Mouse (Mus musculus) CH12.LX (cell line): ENCODE measurements at regions not wholly inside any gene's neighbourhood (a gene's known extent, or its start where the extent isn't known, plus 50 kb on each side); places are given as distances from the start of the nearest gene placed in this dataset.

Experiments used
- DNase-seq: peaks from one replicate; pipeline ENCODE4 v3.0.0-alpha.2; 2013; ENCODE audit errors: extremely low read depth
- H3K27ac ChIP-seq: 2 replicates; pipeline ENCODE4 v1.5.1; 2012; ENCODE audit warnings: low read depth, mild to moderate bottlenecking, control low read depth, moderate library complexity; ENCODE audit not compliant: insufficient read depth
- H3K27me3 ChIP-seq: replicated peaks from 2 replicates; pipeline ENCODE3; 2012; ENCODE audit warnings: inconsistent platforms
- H3K36me3 ChIP-seq, 2 experiments: replicated peaks in 1 of 2; 2 replicates each; pipeline versions ENCODE3 to v1.6.1; 2012; ENCODE audit warnings: inconsistent platforms in 1 of 2, low read length in 1 of 2, mild to moderate bottlenecking in 1 of 2, mixed read lengths in 1 of 2, moderate library complexity in 1 of 2; ENCODE audit not compliant: control insufficient read depth in 1 of 2, insufficient read depth in 1 of 2
- H3K4me1 ChIP-seq, 2 experiments: 2 replicates each; pipeline ENCODE4 v1.6.1; 2012; ENCODE audit warnings: inconsistent platforms in 1 of 2, moderate library complexity in 1 of 2; ENCODE audit not compliant: insufficient read depth in 2 of 2, control insufficient read depth in 1 of 2
- H3K4me2 ChIP-seq: 2 replicates; pipeline ENCODE4 v1.6.1; 2012; ENCODE audit warnings: low read depth, mild to moderate bottlenecking, control low read depth; ENCODE audit not compliant: poor library complexity, insufficient read depth, severe bottlenecking
- H3K4me3 ChIP-seq, 3 experiments: fragments of 150-350 bp in 1 of 3; sonication (generic) in 1 of 3; replicated peaks in 1 of 3; 2 replicates each; pipeline versions ENCODE3 to v1.5.1; 2011 to 2012; ENCODE audit warnings: low read depth in 2 of 3, low read length in 2 of 3, mild to moderate bottlenecking in 2 of 3, moderate library complexity in 2 of 3, control low read depth in 1 of 3, improper control_type of control experiment in 1 of 3, inconsistent platforms in 1 of 3, mixed read lengths in 1 of 3; ENCODE audit not compliant: poor library complexity in 1 of 3
- H3K79me2 ChIP-seq: replicated peaks from 2 replicates; pipeline ENCODE4 v1.6.1; 2012; ENCODE audit warnings: mild to moderate bottlenecking, moderate library complexity; ENCODE audit not compliant: control insufficient read depth, poor library complexity, insufficient read depth, severe bottlenecking; ENCODE audit errors: extremely low read depth
- H3K9ac ChIP-seq: 2 replicates; pipeline ENCODE4 v1.6.1; 2012; ENCODE audit warnings: low read depth, mild to moderate bottlenecking, control low read depth, moderate library complexity; ENCODE audit not compliant: insufficient read depth
- H3K9me3 ChIP-seq: replicated peaks from 2 replicates; pipeline ENCODE3; 2012; ENCODE audit warnings: low read length, inconsistent platforms, mixed read lengths
- BHLHE40 ChIP-seq: IDR thresholded peaks from 2 replicates; pipeline ENCODE4 v1.6.1; 2011; ENCODE audit warnings: mild to moderate bottlenecking, low read depth, low read length, improper control_type of control experiment
- CHD1 ChIP-seq: IDR thresholded peaks from 2 replicates; pipeline ENCODE4 v1.6.1; 2012; ENCODE audit warnings: low read depth, low read length, improper control_type of control experiment, inconsistent platforms
- CHD2 ChIP-seq: IDR thresholded peaks from 2 replicates; pipeline ENCODE4 v1.6.1; 2011; ENCODE audit warnings: low read length, improper control_type of control experiment
- CTCF ChIP-seq, 2 experiments: IDR thresholded peaks in 1 of 2; conservative IDR thresholded peaks in 1 of 2; 2 replicates each; pipeline ENCODE4 v1.5.1; 2011 to 2012; ENCODE audit warnings: low read depth in 2 of 2, low read length in 2 of 2, improper control_type of control experiment in 1 of 2, inconsistent platforms in 1 of 2, mild to moderate bottlenecking in 1 of 2, moderate library complexity in 1 of 2
- E2F4 ChIP-seq: IDR thresholded peaks from 2 replicates; pipeline ENCODE4 v1.6.1; 2011; ENCODE audit warnings: low read depth, low read length, improper control_type of control experiment; ENCODE audit not compliant: insufficient replicate concordance
- ETS1 ChIP-seq: conservative IDR thresholded peaks from 2 replicates; pipeline ENCODE4 v1.6.1; 2012; ENCODE audit warnings: low read depth, mild to moderate bottlenecking, inconsistent platforms, low read length, improper control_type of control experiment, moderate library complexity
- GABPA ChIP-seq: IDR thresholded peaks from 2 replicates; pipeline ENCODE4 v1.6.1; 2012; ENCODE audit warnings: low read depth, low read length, improper control_type of control experiment, inconsistent platforms; ENCODE audit not compliant: insufficient replicate concordance
- HCFC1 ChIP-seq: IDR thresholded peaks from 2 replicates; pipeline ENCODE4 v1.6.1; 2012; ENCODE audit warnings: low read depth, mild to moderate bottlenecking, inconsistent platforms, low read length, improper control_type of control experiment
- JUND ChIP-seq: conservative IDR thresholded peaks from 2 replicates; pipeline ENCODE4 v1.6.1; 2011; ENCODE audit warnings: low read depth, low read length, improper control_type of control experiment
- KAT2A ChIP-seq: IDR thresholded peaks from 2 replicates; pipeline ENCODE4 v1.6.1; 2012; ENCODE audit warnings: low read length, improper control_type of control experiment, inconsistent platforms; ENCODE audit not compliant: insufficient replicate concordance
- MAFK ChIP-seq: IDR thresholded peaks from 2 replicates; pipeline ENCODE4 v1.6.1; 2011; ENCODE audit warnings: low read length, improper control_type of control experiment; ENCODE audit not compliant: insufficient replicate concordance
- MAX ChIP-seq: IDR thresholded peaks from 2 replicates; pipeline ENCODE4 v1.6.1; 2011; ENCODE audit warnings: low read length, improper control_type of control experiment
- MAZ ChIP-seq: IDR thresholded peaks from 2 replicates; pipeline ENCODE4 v1.6.1; 2012; ENCODE audit warnings: low read depth, mild to moderate bottlenecking, inconsistent platforms, low read length, improper control_type of control experiment, moderate library complexity
- MEF2A ChIP-seq: IDR thresholded peaks from 2 replicates; pipeline ENCODE4 v1.6.1; 2014; ENCODE audit warnings: low read depth, mild to moderate bottlenecking, inconsistent platforms, low read length, improper control_type of control experiment, borderline replicate concordance
- MYC ChIP-seq: IDR thresholded peaks from 2 replicates; pipeline ENCODE4 v1.6.1; 2011; ENCODE audit warnings: low read depth, mild to moderate bottlenecking, improper control_type of control experiment, low read length
- PAX5 ChIP-seq: IDR thresholded peaks from 2 replicates; pipeline ENCODE4 v1.6.1; 2012; ENCODE audit warnings: low read length, inconsistent platforms, mixed read lengths
- POLR2A ChIP-seq: IDR thresholded peaks from 2 replicates; pipeline ENCODE4 v1.6.1; 2011; ENCODE audit warnings: low read depth, mild to moderate bottlenecking, improper control_type of control experiment, low read length
- RCOR1 ChIP-seq: conservative IDR thresholded peaks from 2 replicates; pipeline ENCODE4 v1.6.1; 2012; ENCODE audit warnings: low read depth, mild to moderate bottlenecking, inconsistent platforms, low read length, improper control_type of control experiment
- SIN3A ChIP-seq: IDR thresholded peaks from 2 replicates; pipeline ENCODE4 v1.6.1; 2012; ENCODE audit warnings: low read length, improper control_type of control experiment, inconsistent platforms
- SMC3 ChIP-seq: IDR thresholded peaks from 2 replicates; pipeline ENCODE4 v1.6.1; 2011; ENCODE audit warnings: low read depth, low read length, improper control_type of control experiment
- TBP ChIP-seq: conservative IDR thresholded peaks from 2 replicates; pipeline ENCODE4 v1.6.1; 2011; ENCODE audit warnings: low read depth, low read length, improper control_type of control experiment
- TCF12 ChIP-seq: IDR thresholded peaks from 2 replicates; pipeline ENCODE4 v1.6.1; 2014; ENCODE audit warnings: low read depth, mild to moderate bottlenecking, inconsistent platforms, low read length, improper control_type of control experiment
- UBTF ChIP-seq: IDR thresholded peaks from 2 replicates; pipeline ENCODE4 v1.6.1; 2012; ENCODE audit warnings: low read depth, mild to moderate bottlenecking, inconsistent platforms, low read length, improper control_type of control experiment, moderate library complexity
- USF1 ChIP-seq: IDR thresholded peaks from 2 replicates; pipeline ENCODE4 v1.6.1; 2014; ENCODE audit warnings: low read depth, mild to moderate bottlenecking, inconsistent platforms, low read length, improper control_type of control experiment
- USF2 ChIP-seq: conservative IDR thresholded peaks from 2 replicates; pipeline ENCODE4 v1.6.1; 2011; ENCODE audit warnings: low read depth, low read length, improper control_type of control experiment
- ZC3H11A ChIP-seq: IDR thresholded peaks from 2 replicates; pipeline ENCODE4 v1.6.1; 2012; ENCODE audit warnings: low read depth, mild to moderate bottlenecking, inconsistent platforms, low read length, improper control_type of control experiment
- ZNF384 ChIP-seq: IDR thresholded peaks from 2 replicates; pipeline ENCODE4 v1.6.1; 2012; ENCODE audit warnings: low read depth, low read length, improper control_type of control experiment, inconsistent platforms
- dilution Hi-C: fragments of 300-500 bp; cut with MboI; formaldehyde crosslinking; loops from 2 replicates; pipeline ENCODE4 v1.14.3; 2020; ENCODE audit warnings: low sequenced_read_pairs; ENCODE audit not compliant: extremely low pct_unique_long_range_greater_than_20kb, extremely low pct_ligation_motif_present
- in situ Hi-C: fragments of 300-500 bp; cut with MboI; formaldehyde crosslinking; loops from 3 replicates; pipeline ENCODE4 v1.14.3; 2019; ENCODE audit warnings: low sequenced_read_pairs, low pct_ligation_motif_present, low pct_unique_long_range_greater_than_20kb, mixed read lengths

DNA sequence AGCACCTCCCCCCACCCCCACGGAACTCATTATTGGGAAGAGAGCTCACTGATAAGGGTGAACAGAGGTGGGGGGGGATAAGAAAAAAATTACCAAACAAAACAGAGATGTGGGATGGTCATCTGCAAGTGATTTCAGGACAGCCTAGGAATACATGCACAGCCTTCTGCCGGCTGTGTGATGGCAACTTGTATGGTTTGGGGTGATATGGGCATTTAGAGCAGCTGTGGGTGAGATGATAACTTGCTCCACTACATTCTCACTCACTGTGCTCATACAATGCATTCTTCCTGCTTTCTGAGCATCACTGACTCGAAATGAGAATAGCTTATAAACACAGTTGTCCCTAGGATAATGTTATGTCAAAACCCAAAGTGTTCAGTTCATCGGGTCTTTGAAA lies 443.8 kb downstream of the Tmem135 start:
- Histone ChIP-seq H3K4me1 (no peaks in the 10 kb centered on the region), H3K4me3 (no peak overlapping the region), H3K4me2 (no peak overlapping the region), H3K36me3 (no peaks in the 10 kb centered on the region), H3K27ac (no peak overlapping the region), H3K79me2 (no peaks in the 10 kb centered on the region), H3K9me3 (no peaks in the 10 kb centered on the region), H3K27me3 (no peaks in the 10 kb centered on the region), H3K9ac (no peak overlapping the region)
- dilution Hi-C loops = no loop called here
- DNase-seq = no peak
- in situ Hi-C loops = no loop called here
- TF ChIP-seq MAX (no peak), USF1 (no peak), MAZ (no peak), CHD2 (no peak), MEF2A (no peak), ZNF384 (no peak), BHLHE40 (no peak), SIN3A (no peak), E2F4 (no peak), JUND (no peak), PAX5 (no peak), TBP (no peak), GABPA (no peak), TCF12 (no peak), RCOR1 (no peak), CHD1 (no peak), USF2 (no peak)

DNA sequence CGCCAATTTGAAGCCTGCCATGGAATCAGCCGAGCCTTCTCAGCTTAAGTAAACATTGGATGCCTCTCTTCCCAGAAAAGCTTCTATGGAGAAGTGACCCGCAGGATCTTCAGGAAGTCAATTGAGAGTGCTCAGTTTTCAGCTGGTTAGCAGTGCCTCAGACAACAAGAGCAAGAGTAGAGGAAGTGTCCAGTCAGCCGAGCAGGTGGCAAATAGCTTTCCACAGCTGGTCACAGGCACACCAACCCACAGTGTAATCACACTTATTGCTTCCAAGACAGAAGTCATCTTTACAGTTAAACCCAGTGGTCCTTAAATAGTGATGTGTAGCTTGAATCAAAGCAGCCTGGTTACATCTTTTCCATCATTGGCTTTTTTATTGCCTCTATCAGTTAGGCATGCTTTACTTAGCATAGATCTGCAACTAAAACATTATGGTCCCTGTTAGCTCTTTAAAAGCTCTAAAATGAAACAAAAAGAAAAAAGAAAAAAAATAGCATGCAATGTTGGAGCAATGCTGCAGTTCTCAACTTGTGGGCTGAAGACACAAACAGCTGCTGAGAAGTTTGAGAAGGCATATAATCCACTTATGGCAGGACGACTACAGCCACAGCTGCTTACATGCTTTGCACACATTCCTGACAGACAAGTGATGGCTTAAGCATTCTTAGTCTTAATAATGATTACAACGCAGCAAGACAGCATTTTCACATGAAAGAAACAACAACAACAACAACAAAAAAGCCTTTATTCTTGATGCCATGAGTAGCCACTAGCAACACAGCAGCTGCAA lies 444.5 kb downstream of the Tmem135 start:
- no peak overlapping the region for H3K27ac ChIP-seq
- H3K79me2 ChIP-seq = no peaks in the 10 kb centered on the region
- no peak for DNase-seq
- H3K9ac ChIP-seq = no peak overlapping the region
- H3K4me2 ChIP-seq = no peak overlapping the region
- in situ Hi-C loops (no loop called here), dilution Hi-C loops (no loop called here)
- TF ChIP-seq E2F4 (no peak), MAFK (no peak), HCFC1 (no peak), KAT2A (no peak), CTCF (conservative IDR thresholded peaks at IDR 0.05 in 1 of 2, IDR thresholded peaks at IDR 0.05 in 1 of 2; ENCODE audit: low read depth in 2 of 2, low read length in 2 of 2) (no peak), POLR2A (no peak), SMC3 (no peak), ETS1 (no peak), ZC3H11A (no peak), UBTF (no peak), CHD1 (no peak), RCOR1 (no peak), MYC (no peak), TBP (no peak), MAX (no peak), USF2 (no peak), BHLHE40 (no peak), ZNF384 (no peak)
- no peak overlapping the region for H3K4me3 ChIP-seq
- H3K27me3 ChIP-seq = no peaks in the 10 kb centered on the region
- no peaks in the 10 kb centered on the region for H3K9me3 ChIP-seq
- H3K36me3 ChIP-seq = no peaks in the 10 kb centered on the region
- H3K4me1 ChIP-seq = no peaks in the 10 kb centered on the region
